Mouse (Mus musculus): ENCODE results near the gene Ubl7. TPM values are rescaled to one million over a fixed set of nuclear protein-coding genes. Genes with fewer than 3 reads are reported as not detected.

Gene Ubl7
- total and polyA plus RNA-seq, 3 experiments, result 22.7 to 89.6 TPM; not detected in 1

- no peaks in the 10 kb centered on the region for H3K79me2 ChIP-seq (ENCODE audit: control insufficient read depth, insufficient read depth, low read length, poor library complexity)
- H3K9me3 ChIP-seq (replicated peaks; ENCODE audit: insufficient read depth, low read length), result no peaks in the 10 kb centered on the region
- no peak overlapping the region for H3K27ac ChIP-seq (ENCODE audit: control insufficient read depth, low read depth, low read length)
- no peaks in the 10 kb centered on the region for H3K4me1 ChIP-seq (ENCODE audit: control insufficient read depth in 1 of 2, insufficient read depth in 2 of 2, low read length in 2 of 2)
- DNase-seq (ENCODE audit: low read depth, low spot score), result no peak
- no peaks in the 10 kb centered on the region for H3K36me3 ChIP-seq (ENCODE audit: control insufficient read depth in 1 of 2, insufficient read depth in 2 of 2, low read length in 2 of 2)
- H3K9ac ChIP-seq (ENCODE audit: control insufficient read depth, low read depth, low read length, poor library complexity, severe bottlenecking), result no peak overlapping the region
- no peak overlapping the region for H3K4me3 ChIP-seq (ENCODE audit: control insufficient read depth in 1 of 2, insufficient read depth in 1 of 2, low read depth in 2 of 2, low read length in 2 of 2)
- TF ChIP-seq UBTF (IDR thresholded peaks at IDR 0.05; ENCODE audit: borderline replicate concordance, insufficient read depth, low read depth, low read length), result no peak
- peaks cover 0 to 11% of the 10 kb centered on the region in 2 experiments; a peak in 3 of 4 replicates for H3K27me3 ChIP-seq (ENCODE audit: control insufficient read depth in 1 of 2, insufficient read depth in 2 of 2, low read length in 2 of 2)
Measured at GRCm38 (mm10) chr9:57961863-57962778, 51.3 kb downstream of the Ubl7 start.

- no peaks in the 10 kb centered on the region for H3K4me1 ChIP-seq (ENCODE audit: control insufficient read depth in 1 of 2, insufficient read depth in 2 of 2, low read length in 2 of 2)
Measured at GRCm38 (mm10) chr9:57963249-57963997, 52.6 kb downstream of the Ubl7 start.

GRCm38 (mm10) chr9:57963998-57964395 lies 53.2 kb downstream of the Ubl7 start:
- Histone ChIP-seq H3K79me2 (ENCODE audit: control insufficient read depth, insufficient read depth, low read length, poor library complexity) (no peaks in the 10 kb centered on the region), H3K9ac (ENCODE audit: control insufficient read depth, low read depth, low read length, poor library complexity, severe bottlenecking) (no peak overlapping the region), H3K36me3 (ENCODE audit: control insufficient read depth in 1 of 2, insufficient read depth in 2 of 2, low read length in 2 of 2) (no peaks in the 10 kb centered on the region), H3K27me3 (ENCODE audit: control insufficient read depth in 1 of 2, insufficient read depth in 2 of 2, low read length in 2 of 2) (peaks cover 0 to 12% of the 10 kb centered on the region in 2 experiments), H3K9me3 (replicated peaks; ENCODE audit: insufficient read depth, low read length) (no peaks in the 10 kb centered on the region), H3K4me1 (ENCODE audit: control insufficient read depth in 1 of 2, insufficient read depth in 2 of 2, low read length in 2 of 2) (no peaks in the 10 kb centered on the region), H3K4me3 (ENCODE audit: control insufficient read depth in 1 of 2, insufficient read depth in 1 of 2, low read depth in 2 of 2, low read length in 2 of 2) (no peak overlapping the region), H3K27ac (ENCODE audit: control insufficient read depth, low read depth, low read length) (no peak overlapping the region)
- no peak for DNase-seq (ENCODE audit: low read depth, low spot score)
- peak; percentile 51 for TF ChIP-seq USF1 (IDR thresholded peaks at IDR 0.05; ENCODE audit: low read depth, low read length)
- no peak for TF ChIP-seq MAFK (IDR thresholded peaks at IDR 0.05; ENCODE audit: borderline replicate concordance, low read depth, low read length)
- no peak for TF ChIP-seq TBP (IDR thresholded peaks at IDR 0.05; ENCODE audit: low read depth, low read length)
- TF ChIP-seq MYB (IDR thresholded peaks at IDR 0.05; ENCODE audit: low read depth, low read length), result no peak
- no peak for TF ChIP-seq JUND (IDR thresholded peaks at IDR 0.05; ENCODE audit: low read depth, low read length)
- no peak for TF ChIP-seq RAD21 (IDR thresholded peaks at IDR 0.05; ENCODE audit: low read depth, low read length)

More at GRCm38 (mm10) chr9:57963249-57963997, 52.6 kb downstream of the Ubl7 start:
- Histone ChIP-seq H3K27ac (ENCODE audit: control insufficient read depth, low read depth, low read length) (no peak overlapping the region), H3K9me3 (replicated peaks; ENCODE audit: insufficient read depth, low read length) (no peaks in the 10 kb centered on the region), H3K4me3 (ENCODE audit: control insufficient read depth in 1 of 2, insufficient read depth in 1 of 2, low read depth in 2 of 2, low read length in 2 of 2) (no peak overlapping the region), H3K9ac (ENCODE audit: control insufficient read depth, low read depth, low read length, poor library complexity, severe bottlenecking) (no peak overlapping the region), H3K36me3 (ENCODE audit: control insufficient read depth in 1 of 2, insufficient read depth in 2 of 2, low read length in 2 of 2) (no peaks in the 10 kb centered on the region), H3K79me2 (ENCODE audit: control insufficient read depth, insufficient read depth, low read length, poor library complexity) (no peaks in the 10 kb centered on the region), H3K27me3 (ENCODE audit: control insufficient read depth in 1 of 2, insufficient read depth in 2 of 2, low read length in 2 of 2) (peaks cover 0 to 11% of the 10 kb centered on the region in 2 experiments)
- DNase-seq (ENCODE audit: low read depth, low spot score), result no peak
- TF ChIP-seq USF1 (IDR thresholded peaks at IDR 0.05; ENCODE audit: low read depth, low read length), result no peak
- TF ChIP-seq MAX (IDR thresholded peaks at IDR 0.05; ENCODE audit: low read length), result no peak
- no peak for TF ChIP-seq HCFC1 (IDR thresholded peaks at IDR 0.05; ENCODE audit: low read depth, low read length)
- no peak for TF ChIP-seq ZC3H11A (IDR thresholded peaks at IDR 0.05; ENCODE audit: low read depth, low read length)
- TF ChIP-seq NELFE (IDR thresholded peaks at IDR 0.05; ENCODE audit: low read depth, low read length), result no peak

Measured in MEL (cell line).